Mouse (Mus musculus): ENCODE results near the gene 6030452D12Rik.
A peak's percentile ranks its signal among the peaks of the same experiment; 100 is the strongest.

The 6030452D12Rik gene

DNA sequence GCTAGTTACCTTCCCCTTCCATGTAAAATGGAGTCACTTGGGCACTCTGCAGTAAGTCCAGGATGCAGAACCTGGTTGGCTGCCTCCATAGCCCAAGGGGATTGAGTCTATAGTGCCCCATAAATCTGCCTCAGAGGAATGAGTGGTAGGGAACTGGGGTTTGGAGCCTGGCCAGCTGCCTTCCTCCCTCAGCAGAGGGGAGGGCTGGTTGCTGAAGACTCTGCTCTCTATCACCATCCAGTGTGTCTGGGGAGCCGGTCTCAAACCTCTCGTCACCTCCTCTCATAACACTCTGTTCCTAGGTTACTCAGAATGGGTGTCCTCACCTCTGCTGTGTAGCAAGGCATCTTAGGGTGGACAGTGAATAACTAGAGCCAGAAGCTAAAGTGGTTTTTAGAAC lies 16.3 kb downstream of the 6030452D12Rik start:
- no peak for DNase-seq (ENCODE audit: low spot score)

DNA sequence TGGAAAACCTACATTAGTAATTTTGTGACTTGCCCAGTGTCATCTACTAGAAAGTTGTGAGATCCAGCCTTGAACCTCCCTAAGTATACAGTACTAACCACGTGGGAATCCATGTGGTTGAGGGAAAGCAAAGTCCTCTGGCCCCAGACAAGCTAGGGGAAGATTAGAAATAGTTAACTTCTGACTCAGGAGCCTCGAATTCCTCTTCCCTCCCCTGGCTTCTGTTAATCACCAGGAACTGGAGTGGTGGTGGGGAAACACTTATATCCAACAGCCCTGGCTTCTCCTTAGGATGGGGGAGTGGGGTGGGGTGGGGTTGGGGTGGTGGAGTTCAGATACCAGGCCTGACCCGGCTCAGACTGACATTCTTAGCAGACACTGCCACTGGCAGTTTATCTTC lies 18.4 kb downstream of the 6030452D12Rik start:
- no peak for DNase-seq (ENCODE audit: low spot score)

DNA sequence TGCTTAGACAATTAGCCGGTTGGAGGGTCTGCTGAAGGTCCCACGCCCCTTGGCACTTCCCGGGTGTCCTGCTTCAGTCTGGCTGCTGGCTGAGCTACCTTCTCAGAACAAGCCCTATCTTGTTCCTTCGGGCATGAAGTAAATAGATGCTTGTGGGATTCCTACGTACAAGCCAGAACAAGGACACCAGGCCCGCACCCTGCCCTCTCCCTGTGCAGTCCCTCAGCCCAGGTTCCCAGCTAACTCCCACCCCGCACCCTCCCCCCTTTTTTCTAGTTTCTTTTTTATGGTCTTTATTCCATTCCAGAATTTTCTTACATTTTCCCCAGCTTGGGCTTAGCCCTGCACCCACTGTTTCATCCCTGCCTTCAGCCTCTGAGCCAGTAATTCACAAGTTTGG lies 20.3 kb downstream of the 6030452D12Rik start:
- no peak for DNase-seq (ENCODE audit: low spot score)

DNA sequence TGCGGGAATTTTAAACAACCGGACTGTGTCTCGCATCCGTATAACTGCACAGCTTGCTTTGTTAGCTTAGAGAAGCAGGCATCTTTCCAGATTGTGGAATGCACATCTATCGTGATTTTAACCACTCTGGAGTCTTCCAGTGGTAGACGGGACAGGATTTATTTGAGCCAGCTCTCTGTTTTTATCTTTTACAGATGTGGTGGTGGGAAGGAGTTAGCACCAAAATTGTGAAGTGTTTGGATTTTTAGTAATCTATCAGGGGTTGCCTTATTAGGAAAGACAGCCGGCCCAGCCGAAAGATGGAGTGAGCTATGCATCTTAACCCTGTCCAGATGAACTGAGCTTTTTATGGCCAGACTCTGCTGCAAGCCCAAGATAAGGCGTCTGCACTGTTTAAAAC lies 21.5 kb downstream of the 6030452D12Rik start:
- no peak for DNase-seq (ENCODE audit: low spot score)

DNA sequence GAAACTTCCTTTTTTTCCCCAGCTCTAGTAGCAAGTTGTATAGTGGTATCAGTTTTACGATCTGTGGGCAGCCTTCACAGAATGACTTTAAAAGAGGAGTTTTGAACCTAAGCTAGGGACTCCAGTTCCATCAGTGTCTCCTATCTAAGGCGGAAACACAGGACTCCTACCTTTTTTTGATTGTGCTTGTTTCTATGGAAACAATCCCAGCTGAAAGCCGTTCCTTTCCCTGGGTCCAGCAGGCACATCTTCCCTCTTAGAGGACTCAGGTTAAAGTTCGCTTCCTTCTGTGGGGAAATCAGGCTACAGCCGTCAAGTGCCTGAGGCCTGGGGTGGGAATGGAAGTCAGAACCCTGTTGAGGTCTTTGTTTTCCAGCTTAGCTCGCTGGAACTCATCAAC lies 26.4 kb downstream of the 6030452D12Rik start:
- no peak for DNase-seq (ENCODE audit: low spot score)

DNA sequence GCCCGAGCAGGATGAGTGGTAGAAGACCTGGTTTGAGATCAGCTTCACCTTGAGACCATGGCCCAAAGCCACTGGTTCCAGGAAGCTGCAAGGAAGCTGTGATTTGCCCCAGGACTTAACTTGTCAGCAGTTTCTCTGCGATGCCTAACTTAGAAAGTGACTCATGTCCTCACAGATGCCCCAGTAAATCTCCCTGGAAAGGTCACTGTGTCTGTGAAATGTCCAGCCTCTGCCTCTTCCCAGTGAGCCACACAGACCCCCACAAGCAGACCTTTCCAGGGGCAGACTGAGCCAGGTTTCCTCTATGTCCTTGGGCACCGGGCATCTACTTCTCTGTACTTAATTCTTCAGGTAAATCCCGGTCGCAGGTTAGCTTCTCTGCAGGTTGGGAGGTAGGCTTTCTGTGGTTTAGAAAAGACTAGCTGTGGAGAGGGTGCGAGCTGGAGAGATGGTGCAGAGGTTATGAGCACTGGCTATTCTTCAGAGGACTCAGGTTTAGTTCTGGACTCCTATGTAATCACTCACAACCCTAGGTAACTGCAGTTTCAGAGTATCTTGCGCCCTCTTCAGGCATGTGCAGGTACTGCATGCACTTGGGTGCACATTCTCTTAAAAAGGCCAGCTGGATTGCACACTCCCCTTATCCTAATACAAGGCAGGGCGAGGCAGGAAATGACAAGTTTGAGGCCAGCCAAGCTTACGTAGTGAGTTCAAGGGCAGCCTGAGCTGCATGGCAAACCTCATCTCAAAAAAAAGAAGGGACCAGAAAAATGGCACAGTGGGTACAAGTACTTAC lies 27.1 kb downstream of the 6030452D12Rik start:
- no peak for DNase-seq (ENCODE audit: low spot score)

DNA sequence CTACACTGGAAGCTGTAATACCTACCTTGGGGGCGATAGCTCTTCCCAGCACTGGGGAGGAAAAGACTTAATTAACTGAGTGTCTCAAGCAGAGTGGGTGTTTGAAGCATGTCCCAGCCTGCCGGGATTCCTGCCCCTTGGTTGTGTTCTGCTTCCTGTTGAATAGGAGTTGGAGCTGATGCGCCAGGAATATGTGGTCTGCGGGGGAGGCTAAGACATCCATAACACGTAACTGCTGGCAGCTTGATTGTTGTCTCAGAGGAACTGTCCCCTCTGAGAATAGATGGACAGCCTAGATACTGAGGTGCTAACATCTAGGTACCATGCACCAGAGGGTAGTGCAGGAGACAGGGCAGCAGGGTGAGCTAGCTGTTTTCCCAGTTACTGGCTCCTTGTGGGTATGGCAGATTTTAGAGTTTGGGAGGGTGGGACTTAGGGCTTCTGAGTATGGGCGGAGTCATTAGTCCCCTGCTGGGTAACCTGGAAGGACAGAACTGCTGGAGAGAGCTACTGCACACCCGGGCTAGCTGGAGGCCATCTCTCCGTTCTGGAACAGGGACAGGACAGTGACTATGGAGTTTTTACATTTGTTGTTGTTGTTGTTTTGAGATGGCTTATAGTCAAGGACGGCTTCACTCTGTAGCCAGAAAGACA lies 28.4 kb downstream of the 6030452D12Rik start:
- DNase-seq (ENCODE audit: low spot score): no peak

DNA sequence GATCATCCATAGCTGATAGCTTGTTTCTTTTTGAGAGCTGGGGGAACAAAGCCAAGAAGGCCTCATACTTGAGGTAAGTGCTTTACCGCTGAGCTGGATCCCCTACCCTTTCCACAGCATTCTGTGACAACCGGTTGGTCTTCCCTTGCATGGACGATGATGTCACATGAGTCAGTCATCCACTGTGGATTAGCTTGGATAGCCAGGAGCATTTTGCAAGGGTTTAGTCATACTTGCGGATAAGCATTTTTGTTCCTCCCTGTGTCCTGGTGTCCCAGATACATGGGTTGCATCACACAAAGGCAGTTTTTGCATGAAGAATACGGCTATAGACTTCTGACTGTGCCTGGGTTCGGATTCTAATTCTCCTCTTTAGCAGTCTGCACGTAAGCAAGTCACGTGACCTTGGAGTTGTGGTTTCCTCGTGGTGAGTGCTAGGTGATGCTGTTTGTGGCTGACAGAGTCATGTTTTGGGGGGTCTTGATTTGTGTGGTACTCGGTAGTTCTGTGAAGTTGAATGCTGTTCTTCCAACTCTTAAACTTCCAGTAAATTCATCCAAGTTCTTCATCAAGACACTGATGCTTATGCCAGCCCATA lies 29.7 kb downstream of the 6030452D12Rik start:
- no peak for DNase-seq (ENCODE audit: low spot score)

DNA sequence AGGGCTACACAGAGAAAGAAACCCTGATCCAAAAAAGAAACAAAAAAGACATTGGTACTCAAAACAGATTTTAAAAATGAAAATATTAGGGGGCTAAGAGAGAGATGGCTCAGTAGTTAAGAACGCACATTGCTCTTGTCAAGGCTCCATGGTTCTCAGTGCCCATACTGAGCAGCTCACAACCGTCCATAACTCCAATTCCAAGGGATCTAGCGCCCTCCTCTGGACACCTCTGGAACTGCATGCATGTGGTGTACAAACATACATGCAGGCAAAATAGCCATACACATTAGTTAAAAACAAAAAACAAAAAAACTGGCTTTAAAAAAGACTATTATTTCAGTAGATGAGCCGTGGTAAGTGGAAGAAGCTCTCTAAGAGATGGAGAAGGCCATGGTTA lies 30.2 kb downstream of the 6030452D12Rik start:
- no peak for DNase-seq (ENCODE audit: low spot score)

DNA sequence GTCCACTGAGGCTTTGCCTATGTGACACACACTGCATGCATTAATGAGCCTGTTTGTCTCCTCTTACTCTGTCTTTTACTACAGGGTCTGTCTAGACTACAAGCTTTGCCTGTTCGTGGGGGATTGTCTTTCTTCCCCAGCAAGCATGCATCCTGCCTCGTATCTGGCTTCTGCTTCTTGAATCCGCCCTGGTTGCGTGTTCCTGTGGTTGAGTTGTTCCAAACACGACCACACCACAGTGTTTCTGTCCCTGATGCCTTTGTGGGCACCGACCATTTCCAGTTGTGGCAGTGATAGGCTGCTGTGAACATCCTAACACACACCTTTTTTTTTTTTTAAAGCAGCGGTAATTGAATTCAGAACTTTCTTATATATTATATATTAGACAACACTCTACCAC lies 33.4 kb downstream of the 6030452D12Rik start:
- no peak for DNase-seq (ENCODE audit: low spot score)

DNA sequence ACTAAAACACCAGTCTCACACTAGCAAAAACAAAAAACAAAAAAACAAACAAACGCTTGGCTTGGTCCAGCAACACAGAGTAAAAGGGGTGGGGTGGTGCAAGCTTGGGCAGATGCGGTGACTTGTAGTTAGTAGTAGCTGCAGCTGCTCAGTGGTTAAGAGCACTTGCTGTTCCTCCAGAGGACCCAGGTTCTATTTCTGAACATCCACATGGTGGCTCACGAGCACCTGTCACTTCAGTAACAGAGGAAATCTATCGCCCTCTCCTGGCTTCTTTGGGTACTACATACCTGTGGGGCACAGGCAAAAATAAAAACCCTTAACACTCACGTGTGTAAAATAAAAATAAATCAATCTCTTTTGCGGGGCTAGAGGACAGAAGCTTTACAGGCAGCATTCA lies 34.1 kb downstream of the 6030452D12Rik start:
- peak; percentile 70 for DNase-seq (ENCODE audit: low spot score)

DNA sequence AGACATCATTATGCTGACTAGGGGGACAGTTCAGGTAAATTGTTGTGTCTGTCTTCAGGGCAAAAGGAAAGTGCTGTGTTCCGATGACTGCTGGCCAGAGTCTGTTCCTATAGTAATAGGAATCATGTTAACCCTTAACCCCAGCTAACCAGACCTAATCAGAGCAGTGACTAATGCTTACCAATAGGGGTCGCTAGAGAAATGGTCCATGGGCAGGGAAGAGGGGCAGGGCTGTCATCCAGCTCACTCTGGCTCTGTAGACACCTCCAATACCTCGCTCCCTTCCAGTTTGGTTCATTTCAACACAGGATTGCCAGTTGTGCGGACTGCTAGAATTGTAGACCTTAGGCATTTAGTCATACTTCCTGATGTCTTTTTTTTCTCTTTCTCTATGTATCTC lies 35.1 kb downstream of the 6030452D12Rik start:
- DNase-seq (ENCODE audit: low spot score): no peak

DNA sequence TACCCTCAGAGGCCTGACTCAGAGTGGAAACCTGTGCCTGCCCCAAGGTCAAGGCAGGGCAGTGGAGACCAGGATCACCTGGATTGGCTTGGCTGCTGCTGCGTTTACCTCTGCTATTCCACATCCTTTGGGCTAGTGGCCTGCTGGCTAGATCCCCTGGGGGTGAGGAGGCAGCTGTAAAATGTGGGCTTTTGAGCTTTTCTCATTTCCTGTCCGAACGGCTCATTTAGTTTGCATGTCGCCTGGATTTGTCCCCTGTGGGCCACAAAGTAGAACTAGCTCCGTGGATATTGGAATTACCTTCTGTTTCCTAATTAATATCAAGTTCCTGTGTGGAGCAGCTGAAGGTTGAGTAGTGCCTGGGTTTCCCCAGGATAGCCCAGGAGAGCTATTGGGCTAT lies 38.9 kb downstream of the 6030452D12Rik start:
- DNase-seq (ENCODE audit: low spot score): no peak

DNA sequence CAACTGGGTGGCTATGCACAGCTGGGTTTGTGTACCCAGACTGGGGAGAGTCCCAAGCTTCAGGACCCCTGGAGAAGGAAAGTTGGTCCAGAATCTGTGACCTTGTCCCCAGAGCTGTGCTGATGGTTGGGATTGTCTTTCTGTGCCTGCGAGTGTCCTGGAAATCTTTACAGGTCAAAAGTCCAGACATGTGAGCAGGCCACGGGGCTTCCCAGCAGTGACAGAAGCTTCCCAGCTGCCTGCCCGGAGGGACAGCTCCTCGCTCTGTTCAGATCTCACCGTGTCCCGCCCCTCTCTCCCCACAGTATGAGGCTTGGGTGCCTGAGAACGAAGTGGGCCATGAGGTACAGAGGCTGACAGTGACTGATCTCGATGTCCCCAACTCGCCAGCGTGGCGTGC lies 40.7 kb downstream of the 6030452D12Rik start:
- DNase-seq (ENCODE audit: low spot score): no peak

DNA sequence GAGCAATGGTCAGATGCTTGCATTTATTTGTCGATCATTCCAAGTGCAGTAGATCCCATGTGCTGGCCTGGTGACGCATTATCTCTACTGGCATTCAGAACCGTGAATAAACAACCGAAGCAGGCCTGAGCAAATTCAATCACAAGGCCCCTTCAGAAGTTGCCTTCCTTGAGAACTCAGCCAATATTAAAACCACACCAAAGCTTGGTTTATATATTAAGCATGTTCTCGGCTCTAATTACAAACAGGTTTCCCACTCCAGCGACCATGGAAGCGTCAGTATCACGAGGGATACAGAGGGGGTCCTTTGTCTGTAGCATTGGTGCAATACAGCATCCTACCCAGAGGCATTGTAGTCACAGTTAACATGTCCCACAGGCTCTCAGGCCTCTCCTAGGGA lies 42.7 kb downstream of the 6030452D12Rik start:
- no peak for DNase-seq (ENCODE audit: low spot score)

DNA sequence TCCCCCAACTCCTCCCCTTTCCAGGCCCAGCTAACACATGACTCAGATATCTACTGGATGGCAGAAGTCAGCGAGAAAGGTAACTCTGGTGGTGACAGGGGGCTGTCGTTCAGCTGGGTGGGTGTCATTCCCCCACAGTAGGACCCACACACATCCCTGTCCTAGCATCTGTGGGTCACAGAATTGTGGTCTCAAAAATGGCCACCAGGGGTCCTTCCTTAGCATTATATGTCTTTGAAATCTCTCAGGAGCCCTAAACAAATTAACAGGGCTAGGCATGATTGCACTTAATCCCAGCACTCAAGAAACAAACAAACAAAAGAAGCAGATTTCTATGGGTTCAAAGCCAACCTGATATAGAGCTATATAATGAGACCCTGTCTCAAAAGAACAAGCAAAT lies 44.8 kb downstream of the 6030452D12Rik start:
- DNase-seq (ENCODE audit: low spot score): no peak

DNA sequence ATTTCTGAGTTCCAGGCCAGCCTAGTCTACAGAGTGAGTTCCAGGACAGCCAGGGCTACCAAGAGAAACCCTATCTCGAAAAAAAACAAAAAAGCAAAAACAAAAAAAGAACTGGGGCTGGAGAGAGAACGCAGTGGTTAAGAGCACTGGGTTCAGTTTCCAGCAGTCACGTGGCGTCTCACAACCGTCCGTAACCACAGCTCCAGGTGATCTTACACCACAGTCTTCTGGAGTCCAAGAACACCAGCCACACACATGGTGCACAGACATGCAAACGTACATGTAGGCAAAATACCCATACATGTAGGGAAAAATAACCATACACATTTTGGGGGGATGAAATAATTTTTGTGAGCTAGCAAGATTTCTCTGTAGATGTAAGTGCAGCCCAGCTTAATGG lies 46.4 kb downstream of the 6030452D12Rik start:
- DNase-seq (ENCODE audit: low spot score): no peak

DNA sequence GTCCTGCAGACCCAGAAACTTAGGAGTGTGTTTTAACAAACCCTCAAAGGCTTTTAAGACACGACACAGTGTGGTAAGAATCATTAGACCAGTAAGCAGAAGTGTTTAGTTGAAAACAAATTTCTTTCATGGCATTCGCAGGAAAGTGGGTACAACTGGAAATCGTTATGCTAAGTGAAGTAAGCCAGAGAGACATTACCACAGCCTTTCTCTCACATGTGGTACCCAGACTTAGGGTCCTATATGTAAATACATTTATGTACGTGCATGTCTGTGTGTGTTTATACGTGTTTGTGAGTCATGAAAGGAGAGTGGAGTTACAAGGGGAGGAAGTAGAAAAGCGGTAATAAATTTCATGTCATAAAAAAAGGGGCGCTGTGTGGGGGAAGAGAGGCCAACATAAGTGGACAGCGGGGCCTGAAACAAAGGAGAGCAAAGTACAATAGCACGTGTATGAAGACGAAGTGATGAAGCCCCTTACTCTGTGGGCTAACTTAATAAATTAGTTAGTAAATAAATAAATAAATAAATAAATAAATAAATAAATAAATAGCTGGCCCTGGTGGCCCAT lies 48.1 kb downstream of the 6030452D12Rik start:
- DNase-seq (ENCODE audit: low spot score): no peak

DNA sequence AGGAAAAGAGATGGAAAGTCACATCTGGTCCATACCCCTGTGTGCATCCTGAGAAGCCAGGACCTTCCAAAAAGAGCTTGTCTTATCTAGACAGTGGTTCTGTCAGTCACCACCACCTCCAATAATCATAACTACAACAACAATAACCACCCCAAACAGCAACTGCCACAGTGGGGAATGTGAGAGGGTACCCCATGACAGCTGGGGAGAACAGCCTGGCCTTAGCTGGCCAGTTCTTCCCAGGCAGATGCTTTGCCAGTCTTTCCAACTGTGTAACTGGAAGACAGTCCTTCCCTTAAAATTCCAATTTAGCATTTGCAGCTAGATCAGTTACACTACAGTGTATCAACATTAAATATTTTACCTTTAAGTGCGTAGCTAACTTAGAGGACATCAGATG lies 50.6 kb downstream of the 6030452D12Rik start:
- no peak for DNase-seq (ENCODE audit: low spot score)

DNA sequence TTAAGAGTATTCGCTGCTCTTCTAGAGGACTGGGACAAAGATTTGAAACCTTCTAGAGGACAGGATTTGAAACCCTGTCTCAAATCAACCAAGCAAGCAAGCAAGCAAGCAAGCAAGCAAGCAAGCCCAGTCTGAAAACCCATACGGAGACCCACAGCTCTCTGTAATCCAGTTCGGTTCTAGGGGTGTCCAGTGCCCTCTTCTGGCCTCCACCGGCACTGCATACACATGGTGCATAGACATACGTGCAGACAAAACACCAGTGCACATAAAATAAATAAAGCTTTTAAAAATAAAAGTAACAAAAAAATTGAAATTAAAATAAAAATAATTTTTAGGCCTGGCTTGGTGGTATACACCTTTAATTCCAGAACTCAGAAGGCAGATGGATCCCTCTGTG lies 53.7 kb downstream of the 6030452D12Rik start:
- DNase-seq (ENCODE audit: low spot score): no peak

DNA sequence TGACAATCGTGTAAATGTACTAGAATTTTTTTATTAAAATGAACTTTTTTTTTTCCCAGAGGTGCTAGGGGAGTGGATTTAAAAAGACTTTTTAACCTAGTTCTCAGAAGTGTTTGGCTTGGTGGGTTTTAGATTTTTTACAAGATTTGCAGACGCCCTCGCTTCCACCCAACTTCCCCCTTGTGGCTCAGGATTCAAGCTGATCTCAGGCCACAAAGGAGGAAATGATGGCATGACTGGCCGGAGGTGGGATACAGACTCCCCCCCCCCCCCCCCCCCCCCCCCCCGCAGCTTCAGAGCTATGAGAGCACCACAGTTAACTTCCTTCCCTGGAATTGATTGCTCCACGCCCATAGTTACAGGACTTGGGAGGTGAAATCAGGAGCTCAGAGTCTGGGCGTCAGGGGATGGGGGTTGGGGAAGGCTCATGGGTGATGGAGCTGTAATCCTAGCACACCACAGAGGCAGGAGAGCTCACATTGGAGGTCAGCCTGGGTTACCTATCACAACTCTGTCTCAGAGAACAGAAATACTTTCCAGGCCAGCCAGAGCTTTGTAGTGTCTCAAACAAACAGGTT lies 55.8 kb downstream of the 6030452D12Rik start:
- no peak for DNase-seq (ENCODE audit: low spot score)
